Mouse (Mus musculus): ENCODE data around the gene Cdc42ep4.

GRCm38 (mm10) chr11:113797014-113797983 lies 45.6 kb upstream of the Cdc42ep4 start:
- TF ChIP-seq USF1 (IDR thresholded peaks at IDR 0.05; ENCODE audit: low read depth) (no peak), POLR2A (IDR thresholded peaks at IDR 0.05; ENCODE audit: insufficient read length, low read depth) (no peak)

Data from myocyte (in vitro differentiated cells).